Mouse (Mus musculus) lung, postnatal 25 days (tissue): ENCODE measurements around the gene Dpp6.

Experiments used
- DNase-seq: peaks from one replicate; pipeline ENCODE4 v3.0.0; 2022; ENCODE audit warnings: low spot score

The Dpp6 gene

GRCm38 (mm10) chr5:26969941-26970590, 153.1 kb downstream of the Dpp6 start:
- DNase-seq, result no peak

- no peak for DNase-seq
Observed at GRCm38 (mm10) chr5:26973166-26973565, 156.2 kb downstream of the Dpp6 start.

- no peak for DNase-seq
Observed at GRCm38 (mm10) chr5:26979348-26979747, 162.3 kb downstream of the Dpp6 start.

- no peak for DNase-seq
Observed at GRCm38 (mm10) chr5:26979755-26980154, 162.8 kb downstream of the Dpp6 start.

- no peak for DNase-seq
Observed at GRCm38 (mm10) chr5:26985114-26985513, 168.1 kb downstream of the Dpp6 start.

- no peak for DNase-seq
Observed at GRCm38 (mm10) chr5:26991587-26991986, 174.6 kb downstream of the Dpp6 start.

GRCm38 (mm10) chr5:27003537-27003936, 186.5 kb downstream of the Dpp6 start:
- DNase-seq, result no peak

- DNase-seq, result no peak
Observed at GRCm38 (mm10) chr5:27009157-27009556, 192.2 kb downstream of the Dpp6 start.

- DNase-seq, result no peak
Observed at GRCm38 (mm10) chr5:27010582-27010981, 193.6 kb downstream of the Dpp6 start.

- DNase-seq, result no peak
Observed at GRCm38 (mm10) chr5:27018314-27018956, 201.4 kb downstream of the Dpp6 start.

- no peak for DNase-seq
Observed at GRCm38 (mm10) chr5:27028611-27029010, 211.6 kb downstream of the Dpp6 start.

GRCm38 (mm10) chr5:27029784-27030183, 212.8 kb downstream of the Dpp6 start:
- no peak for DNase-seq

GRCm38 (mm10) chr5:27034858-27035257, 217.9 kb downstream of the Dpp6 start:
- no peak for DNase-seq

- DNase-seq, result no peak
Observed at GRCm38 (mm10) chr5:27035291-27035690, 218.3 kb downstream of the Dpp6 start.

- DNase-seq, result no peak
Observed at GRCm38 (mm10) chr5:27035891-27036290, 218.9 kb downstream of the Dpp6 start.

- no peak for DNase-seq
Observed at GRCm38 (mm10) chr5:27037796-27038195, 220.8 kb downstream of the Dpp6 start.

- no peak for DNase-seq
Observed at GRCm38 (mm10) chr5:27048167-27048566, 231.2 kb downstream of the Dpp6 start.

GRCm38 (mm10) chr5:27048926-27049325, 231.9 kb downstream of the Dpp6 start:
- DNase-seq, result no peak

- DNase-seq, result no peak
Observed at GRCm38 (mm10) chr5:27049341-27050091, 232.5 kb downstream of the Dpp6 start.

- no peak for DNase-seq
Observed at GRCm38 (mm10) chr5:27051250-27051649, 234.2 kb downstream of the Dpp6 start.

- DNase-seq, result no peak
Observed at GRCm38 (mm10) chr5:27052441-27052840, 235.4 kb downstream of the Dpp6 start.

GRCm38 (mm10) chr5:27056436-27056835, 239.4 kb downstream of the Dpp6 start:
- no peak for DNase-seq

GRCm38 (mm10) chr5:27060114-27060513, 243.1 kb downstream of the Dpp6 start:
- DNase-seq, result no peak
